Mouse (Mus musculus): ENCODE data around the gene Cldn2. TPM values are rescaled to one million over a fixed set of nuclear protein-coding genes. Genes with fewer than 3 reads are reported as not detected.

Gene Cldn2
- polyA plus RNA-seq, 1 experiment: not detected

DNA sequence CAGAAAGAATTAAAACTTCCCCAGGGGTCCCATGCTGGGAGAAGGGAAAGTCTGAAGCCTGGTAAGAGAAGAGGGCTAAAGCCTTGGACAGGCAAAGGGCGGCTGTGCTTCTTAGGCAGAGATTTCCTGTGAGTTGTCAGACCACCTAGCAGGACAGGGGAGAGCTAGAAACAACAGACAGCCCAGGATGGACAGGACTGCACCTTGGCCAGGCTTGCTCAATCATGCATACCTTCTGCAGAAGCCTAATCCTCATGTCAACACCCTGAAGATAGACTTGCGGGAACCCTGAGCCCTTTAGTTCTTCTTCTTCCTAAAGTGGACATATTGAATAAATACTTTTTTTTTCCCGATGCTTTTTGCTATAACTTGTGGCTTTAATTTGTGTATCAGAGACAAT, 675 bp upstream of the Cldn2 start:
- Histone ChIP-seq H3K36me3 (ENCODE audit: control insufficient read depth, insufficient read depth, low read length, poor library complexity, severe bottlenecking) (no peaks in the 10 kb centered on the region), H3K9ac (ENCODE audit: low read depth, poor library complexity, severe bottlenecking) (no peak overlapping the region), H3K4me3 (ENCODE audit: low read depth, low read length) (no peak overlapping the region), H3K4me1 (ENCODE audit: control insufficient read depth, insufficient read depth, low read length) (no peaks in the 10 kb centered on the region), H3K27ac (ENCODE audit: insufficient read depth, low read length) (no peak overlapping the region), H3K27me3 (ENCODE audit: control insufficient read depth, insufficient read depth, low read length, poor library complexity, severe bottlenecking) (no peaks in the 10 kb centered on the region), H3K9me3 (replicated peaks; ENCODE audit: control insufficient read depth, insufficient read depth, low read length, poor library complexity, severe bottlenecking) (no peaks in the 10 kb centered on the region)
- TF ChIP-seq EP300 (IDR thresholded peaks at IDR 0.05; ENCODE audit: insufficient read depth, low read depth, low read length) (no peak), POLR2A (IDR thresholded peaks at IDR 0.05; ENCODE audit: insufficient read depth, low read length) (no peak), CTCF (IDR thresholded peaks at IDR 0.05; ENCODE audit: low read depth, low read length) (no peak)

DNA sequence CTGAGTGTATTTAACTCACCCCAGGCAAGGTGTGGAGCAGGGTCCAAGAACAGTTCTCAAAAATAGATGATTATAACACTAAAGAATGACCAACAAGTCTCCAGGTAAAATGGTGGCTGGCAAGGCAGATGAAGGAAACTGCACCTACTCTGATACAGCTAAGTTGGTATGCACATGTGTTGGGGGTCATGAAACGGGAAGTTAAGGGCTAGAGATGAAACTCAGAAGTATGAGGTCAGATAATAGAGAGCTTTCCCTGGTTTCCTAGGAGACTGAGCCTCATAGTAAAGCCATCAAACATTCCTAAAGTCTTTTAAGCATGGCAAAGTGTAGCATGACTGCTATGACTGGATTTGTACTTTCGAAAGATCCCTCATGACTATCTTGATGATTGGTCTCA, 2.4 kb downstream of the Cldn2 start:
- H3K27me3 ChIP-seq (ENCODE audit: control insufficient read depth, insufficient read depth, low read length, poor library complexity, severe bottlenecking): no peaks in the 10 kb centered on the region
- H3K4me3 ChIP-seq (ENCODE audit: low read depth, low read length): no peak overlapping the region
- no peak overlapping the region for H3K9ac ChIP-seq (ENCODE audit: low read depth, poor library complexity, severe bottlenecking)
- H3K27ac ChIP-seq (ENCODE audit: insufficient read depth, low read length): no peak overlapping the region
- no peak for TF ChIP-seq POLR2A (IDR thresholded peaks at IDR 0.05; ENCODE audit: insufficient read depth, low read length)
- no peaks in the 10 kb centered on the region for H3K4me1 ChIP-seq (ENCODE audit: control insufficient read depth, insufficient read depth, low read length)
- no peaks in the 10 kb centered on the region for H3K36me3 ChIP-seq (ENCODE audit: control insufficient read depth, insufficient read depth, low read length, poor library complexity, severe bottlenecking)
- no peaks in the 10 kb centered on the region for H3K9me3 ChIP-seq (replicated peaks; ENCODE audit: control insufficient read depth, insufficient read depth, low read length, poor library complexity, severe bottlenecking)

DNA sequence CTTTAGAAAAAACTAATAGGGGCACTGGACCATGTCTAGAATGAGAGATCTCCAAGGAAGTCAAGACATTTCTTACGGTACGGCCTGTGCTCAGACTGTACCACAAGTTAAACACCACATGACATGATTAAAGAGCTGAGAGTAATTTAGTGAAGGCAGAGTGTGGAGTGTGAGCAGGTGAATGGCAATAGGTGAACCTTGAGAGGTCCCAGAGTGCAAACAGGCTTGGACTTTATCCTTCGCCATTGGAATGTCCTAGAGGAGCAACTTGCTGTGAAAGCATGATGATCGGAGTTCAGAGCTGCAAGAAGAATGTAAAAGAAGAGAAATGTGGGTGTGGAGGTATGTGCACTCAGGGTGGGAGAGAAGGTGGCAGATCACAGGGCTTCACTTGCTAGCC, 5.3 kb downstream of the Cldn2 start:
- Histone ChIP-seq H3K27ac (ENCODE audit: insufficient read depth, low read length) (no peak overlapping the region), H3K9me3 (replicated peaks; ENCODE audit: control insufficient read depth, insufficient read depth, low read length, poor library complexity, severe bottlenecking) (no peaks in the 10 kb centered on the region), H3K4me1 (ENCODE audit: control insufficient read depth, insufficient read depth, low read length) (no peaks in the 10 kb centered on the region), H3K36me3 (ENCODE audit: control insufficient read depth, insufficient read depth, low read length, poor library complexity, severe bottlenecking) (no peaks in the 10 kb centered on the region), H3K9ac (ENCODE audit: low read depth, poor library complexity, severe bottlenecking) (no peak overlapping the region), H3K4me3 (ENCODE audit: low read depth, low read length) (no peak overlapping the region), H3K27me3 (ENCODE audit: control insufficient read depth, insufficient read depth, low read length, poor library complexity, severe bottlenecking) (no peaks in the 10 kb centered on the region)
- no peak for TF ChIP-seq POLR2A (IDR thresholded peaks at IDR 0.05; ENCODE audit: insufficient read depth, low read length)
- TF ChIP-seq EP300 (IDR thresholded peaks at IDR 0.05; ENCODE audit: insufficient read depth, low read depth, low read length): no peak
- TF ChIP-seq CTCF (IDR thresholded peaks at IDR 0.05; ENCODE audit: low read depth, low read length): no peak

DNA sequence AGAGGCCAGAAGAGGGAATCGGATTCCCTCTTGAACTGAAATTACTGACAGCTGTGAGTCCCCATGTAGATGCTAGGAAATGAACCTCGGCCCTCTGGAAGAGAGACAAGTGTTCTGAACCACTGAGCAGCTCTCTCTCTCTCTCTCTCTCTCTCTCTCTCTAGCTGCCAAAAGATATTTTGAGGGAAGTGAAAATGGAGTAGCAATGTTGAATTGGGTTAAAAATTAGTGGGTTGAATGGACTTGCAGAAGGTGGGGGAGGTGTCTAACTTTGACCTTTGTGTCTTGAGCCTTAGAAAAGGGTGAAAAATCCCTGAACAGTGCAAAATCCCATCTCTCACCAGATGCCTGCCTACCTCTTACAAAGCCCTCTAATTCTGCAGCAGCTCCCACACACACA, 6.8 kb downstream of the Cldn2 start:
- H3K4me1 ChIP-seq (ENCODE audit: control insufficient read depth, insufficient read depth, low read length): no peaks in the 10 kb centered on the region
- TF ChIP-seq CTCF (IDR thresholded peaks at IDR 0.05; ENCODE audit: low read depth, low read length): no peak
- TF ChIP-seq POLR2A (IDR thresholded peaks at IDR 0.05; ENCODE audit: insufficient read depth, low read length): no peak
- TF ChIP-seq EP300 (IDR thresholded peaks at IDR 0.05; ENCODE audit: insufficient read depth, low read depth, low read length): no peak
- no peak overlapping the region for H3K27ac ChIP-seq (ENCODE audit: insufficient read depth, low read length)
- no peaks in the 10 kb centered on the region for H3K36me3 ChIP-seq (ENCODE audit: control insufficient read depth, insufficient read depth, low read length, poor library complexity, severe bottlenecking)
- H3K27me3 ChIP-seq (ENCODE audit: control insufficient read depth, insufficient read depth, low read length, poor library complexity, severe bottlenecking): no peaks in the 10 kb centered on the region
- no peaks in the 10 kb centered on the region for H3K9me3 ChIP-seq (replicated peaks; ENCODE audit: control insufficient read depth, insufficient read depth, low read length, poor library complexity, severe bottlenecking)
- no peak overlapping the region for H3K9ac ChIP-seq (ENCODE audit: low read depth, poor library complexity, severe bottlenecking)
- no peak overlapping the region for H3K4me3 ChIP-seq (ENCODE audit: low read depth, low read length)

DNA sequence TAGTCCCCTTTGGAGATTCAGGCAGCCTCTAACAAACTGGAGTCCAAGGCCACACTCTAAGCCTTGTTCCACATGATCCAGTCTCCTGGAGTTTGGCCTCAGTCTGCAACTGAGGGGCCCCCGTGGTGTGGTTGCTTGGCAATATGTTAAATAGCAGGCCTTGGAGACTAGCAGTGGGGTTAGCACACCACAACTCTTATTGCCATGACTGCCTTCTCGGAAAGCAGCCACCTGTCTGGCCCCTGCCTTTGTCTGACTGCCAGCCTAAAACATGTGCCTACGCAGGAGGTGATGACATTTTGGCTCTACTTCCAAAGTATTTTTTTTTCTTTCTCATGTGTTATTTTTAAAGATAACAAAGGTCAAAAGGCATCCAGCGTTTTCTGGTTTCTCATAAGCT, 7.5 kb downstream of the Cldn2 start:
- TF ChIP-seq CTCF (IDR thresholded peaks at IDR 0.05; ENCODE audit: low read depth, low read length) (no peak), EP300 (IDR thresholded peaks at IDR 0.05; ENCODE audit: insufficient read depth, low read depth, low read length) (no peak), POLR2A (IDR thresholded peaks at IDR 0.05; ENCODE audit: insufficient read depth, low read length) (no peak)
- Histone ChIP-seq H3K27ac (ENCODE audit: insufficient read depth, low read length) (no peak overlapping the region), H3K27me3 (ENCODE audit: control insufficient read depth, insufficient read depth, low read length, poor library complexity, severe bottlenecking) (no peaks in the 10 kb centered on the region), H3K4me3 (ENCODE audit: low read depth, low read length) (no peak overlapping the region), H3K36me3 (ENCODE audit: control insufficient read depth, insufficient read depth, low read length, poor library complexity, severe bottlenecking) (no peaks in the 10 kb centered on the region), H3K9me3 (replicated peaks; ENCODE audit: control insufficient read depth, insufficient read depth, low read length, poor library complexity, severe bottlenecking) (no peaks in the 10 kb centered on the region), H3K9ac (ENCODE audit: low read depth, poor library complexity, severe bottlenecking) (no peak overlapping the region), H3K4me1 (ENCODE audit: control insufficient read depth, insufficient read depth, low read length) (no peaks in the 10 kb centered on the region)

DNA sequence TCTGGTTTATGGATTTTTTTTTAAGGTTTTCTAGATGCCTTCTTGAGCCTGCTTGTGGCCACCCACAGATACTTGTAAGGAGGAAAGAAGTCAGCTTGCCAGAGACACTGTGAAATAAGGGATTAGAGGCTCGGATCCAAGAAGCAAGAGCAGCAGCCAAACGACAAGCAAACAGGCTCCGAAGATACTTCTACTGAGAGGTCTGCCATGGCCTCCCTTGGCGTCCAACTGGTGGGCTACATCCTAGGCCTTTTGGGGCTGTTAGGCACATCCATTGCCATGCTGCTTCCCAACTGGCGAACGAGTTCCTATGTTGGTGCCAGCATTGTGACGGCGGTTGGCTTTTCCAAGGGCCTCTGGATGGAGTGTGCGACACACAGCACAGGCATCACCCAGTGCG, 7.9 kb downstream of the Cldn2 start:
- no peak for TF ChIP-seq POLR2A (IDR thresholded peaks at IDR 0.05; ENCODE audit: insufficient read depth, low read length)
- no peak for TF ChIP-seq CTCF (IDR thresholded peaks at IDR 0.05; ENCODE audit: low read depth, low read length)
- TF ChIP-seq EP300 (IDR thresholded peaks at IDR 0.05; ENCODE audit: insufficient read depth, low read depth, low read length): no peak
- Histone ChIP-seq H3K36me3 (ENCODE audit: control insufficient read depth, insufficient read depth, low read length, poor library complexity, severe bottlenecking) (no peaks in the 10 kb centered on the region), H3K27ac (ENCODE audit: insufficient read depth, low read length) (no peak overlapping the region), H3K27me3 (ENCODE audit: control insufficient read depth, insufficient read depth, low read length, poor library complexity, severe bottlenecking) (no peaks in the 10 kb centered on the region), H3K9ac (ENCODE audit: low read depth, poor library complexity, severe bottlenecking) (no peak overlapping the region), H3K4me3 (ENCODE audit: low read depth, low read length) (no peak overlapping the region), H3K9me3 (replicated peaks; ENCODE audit: control insufficient read depth, insufficient read depth, low read length, poor library complexity, severe bottlenecking) (no peaks in the 10 kb centered on the region), H3K4me1 (ENCODE audit: control insufficient read depth, insufficient read depth, low read length) (no peaks in the 10 kb centered on the region)

All from ES-Bruce4 (cell line).